Mouse (Mus musculus): ENCODE measurements around the gene Zfp444.

- no peak for TF ChIP-seq CTCF (IDR thresholded peaks at IDR 0.05; ENCODE audit: control insufficient read depth, insufficient read depth, insufficient read length)
- TF ChIP-seq MYOG (IDR thresholded peaks at IDR 0.05; ENCODE audit: control insufficient read depth, extremely low read depth, insufficient read length) = no peak
Measured at GRCm38 (mm10) chr7:6139295-6139694, 32.7 kb upstream of the Zfp444 start.
